Mouse (Mus musculus) embryonic facial prominence, embryonic 10.5 days (tissue): Measurements from ENCODE around the gene Coq7. TPM values are rescaled to one million over a fixed set of nuclear protein-coding genes. Genes with fewer than 3 reads are reported as not detected.

ENCODE experiments used
- DNase-seq: peaks from one replicate; pipeline ENCODE4 v3.0.0-alpha.2; 2017; ENCODE audit warnings: low spot score
- H3K27ac ChIP-seq: fragments of 300-500 bp; sonication (generic); replicated peaks from 2 replicates; pipeline ENCODE4 v1.5.1; 2016; ENCODE audit warnings: mild to moderate bottlenecking
- H3K27me3 ChIP-seq: fragments of 300-500 bp; sonication (generic); replicated peaks from 2 replicates; pipeline ENCODE4 v1.6.1; 2016; ENCODE audit warnings: low read depth, mild to moderate bottlenecking; ENCODE audit not compliant: poor library complexity, severe bottlenecking
- H3K36me3 ChIP-seq: fragments of 300-500 bp; sonication (generic); replicated peaks from 2 replicates; pipeline ENCODE4 v1.6.1; 2016; ENCODE audit warnings: mild to moderate bottlenecking, moderate library complexity
- H3K4me1 ChIP-seq: fragments of 300-500 bp; sonication (generic); 2 replicates; pipeline ENCODE4 v1.6.1; 2016
- H3K4me3 ChIP-seq: fragments of 300-500 bp; sonication (generic); 2 replicates; pipeline ENCODE4 v1.5.1; 2016; ENCODE audit warnings: mild to moderate bottlenecking, moderate library complexity
- H3K9me3 ChIP-seq: fragments of 300-500 bp; sonication (generic); 2 replicates; pipeline ENCODE4 v1.6.1; 2016; ENCODE audit warnings: mild to moderate bottlenecking
- WGBS: fragments of 180-500 bp; shearing (Covaris S2); methylation state at CpG from one replicate; pipeline ENCODE4 v1.1.7; 2016; 5-methylcytosine and 5-hydroxymethylcytosine counted together
- polyA plus RNA-seq: library from polyadenylated mRNA; unstranded; fragments of >200 nt; fragmentation: Nextera tagmentation; extraction: Ambion mirVana; gene quantifications from 2 replicates; pipeline ENCODE4 v1.2.1, GENCODE M21; 2016

Coq7 gene
- polyA plus RNA-seq, 1 experiment from 2014 or later: 134 TPM

DNA sequence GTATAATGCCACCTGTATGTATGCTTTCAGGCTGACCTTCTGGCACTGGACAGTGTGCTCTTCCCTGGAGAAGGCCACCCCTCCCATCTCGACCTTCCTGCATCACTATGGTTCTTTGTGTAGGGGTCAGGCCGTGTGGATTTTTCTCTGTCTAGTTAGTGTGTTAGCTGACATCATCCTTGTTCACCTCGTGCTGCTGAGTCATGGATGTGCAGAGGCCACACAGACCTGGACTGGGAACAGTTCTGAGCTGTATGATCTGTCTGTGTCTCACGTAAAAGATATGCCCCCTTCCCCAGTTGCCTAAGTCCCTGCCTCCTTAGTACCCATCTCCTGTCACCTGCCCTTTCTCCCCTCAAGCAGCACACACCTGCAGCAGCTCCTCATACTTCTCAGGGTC is 6.2 kb downstream of the Coq7 start:
- no peaks in the 10 kb centered on the region for H3K27me3 ChIP-seq
- 84% methylated on average over 4 of the region's 4 CpGs for WGBS

GRCm38 (mm10) chr7:118522077-118522476 is 11.1 kb downstream of the Coq7 start:
- Histone ChIP-seq H3K4me1 (peaks cover 7% of the 10 kb centered on the region; the same call in 1 of the 2 replicates), H3K27ac (no peak overlapping the region), H3K4me3 (no peak overlapping the region), H3K9me3 (no peaks in the 10 kb centered on the region), H3K36me3 (peaks cover 39% of the 10 kb centered on the region), H3K27me3 (no peaks in the 10 kb centered on the region; the same call in 1 of the 2 replicates)
- no peak for DNase-seq
- 84% methylated on average over 5 of the region's 5 CpGs for WGBS

More for the DNA sequence above, 6.2 kb downstream of the Coq7 start:
- Histone ChIP-seq H3K4me1 (peaks cover 2% of the 10 kb centered on the region; the same call in 1 of the 2 replicates), H3K36me3 (peaks cover 62% of the 10 kb centered on the region), H3K9me3 (no peaks in the 10 kb centered on the region), H3K27ac (no peak overlapping the region), H3K4me3 (no peak overlapping the region)
- no peak for DNase-seq

GRCm38 (mm10) chr7:118519661-118520060 is 13.5 kb downstream of the Coq7 start:
- no peak for DNase-seq
- no peaks in the 10 kb centered on the region for H3K9me3 ChIP-seq
- H3K27me3 ChIP-seq: no peaks in the 10 kb centered on the region; the same call in 1 of the 2 replicates
- H3K27ac ChIP-seq: no peak overlapping the region
- H3K4me1 ChIP-seq: peaks cover 7% of the 10 kb centered on the region; the same call in 1 of the 2 replicates
- 86% methylated on average over 8 of the region's 8 CpGs for WGBS
- H3K36me3 ChIP-seq: peaks cover 14% of the 10 kb centered on the region
- H3K4me3 ChIP-seq: no peak overlapping the region

DNA sequence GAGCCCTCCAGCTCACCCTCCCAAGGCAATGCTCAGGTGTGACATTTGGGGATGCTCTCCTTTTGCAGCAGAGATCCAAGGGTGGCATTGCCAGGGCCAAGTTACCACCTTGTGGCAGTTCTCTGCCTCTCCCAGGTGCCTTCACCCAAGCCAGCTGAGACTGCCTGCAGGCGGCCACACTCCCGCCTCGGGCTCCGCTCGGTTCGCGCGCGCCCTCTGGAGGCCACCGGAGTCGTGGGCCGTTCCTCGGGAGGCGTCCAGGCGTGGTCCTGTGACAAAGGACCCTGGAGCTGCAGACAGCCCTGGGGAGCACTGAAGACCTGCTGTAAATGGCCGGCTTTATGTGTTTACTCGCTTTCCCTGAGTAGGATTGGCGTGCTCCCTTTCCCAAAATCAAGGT is 14.5 kb downstream of the Coq7 start:
- no peaks in the 10 kb centered on the region for H3K9me3 ChIP-seq
- peak; percentile 88 for DNase-seq
- WGBS: 3% methylated on average over 18 of the region's 18 CpGs
- H3K36me3 ChIP-seq: peaks cover 9% of the 10 kb centered on the region
- H3K27ac ChIP-seq: peak overlapping the region; percentile 32; the same call in 1 of the 2 replicates
- H3K4me3 ChIP-seq: no peak overlapping the region
- no peaks in the 10 kb centered on the region; the same call in 1 of the 2 replicates for H3K27me3 ChIP-seq
- H3K4me1 ChIP-seq: peaks cover 7% of the 10 kb centered on the region; the same call in 1 of the 2 replicates

GRCm38 (mm10) chr7:118517819-118518218 is 15.3 kb downstream of the Coq7 start:
- peak; percentile 48 for DNase-seq
- H3K9me3 ChIP-seq: no peaks in the 10 kb centered on the region
- no peak overlapping the region for H3K4me3 ChIP-seq
- H3K4me1 ChIP-seq: peaks cover 14% of the 10 kb centered on the region
- H3K36me3 ChIP-seq: peaks cover 6% of the 10 kb centered on the region
- WGBS: 68% methylated on average over 2 of the region's 2 CpGs
- no peak overlapping the region for H3K27ac ChIP-seq
- no peaks in the 10 kb centered on the region; the same call in 1 of the 2 replicates for H3K27me3 ChIP-seq

GRCm38 (mm10) chr7:118508556-118508955 is 24.6 kb downstream of the Coq7 start:
- H3K4me1 ChIP-seq: peaks cover 14% of the 10 kb centered on the region
- 82% methylated on average over 7 of the region's 7 CpGs for WGBS
- H3K27ac ChIP-seq: no peak overlapping the region
- H3K27me3 ChIP-seq: no peaks in the 10 kb centered on the region
- no peaks in the 10 kb centered on the region for H3K9me3 ChIP-seq
- H3K36me3 ChIP-seq: no peaks in the 10 kb centered on the region
- H3K4me3 ChIP-seq: no peak overlapping the region
- DNase-seq: no peak

DNA sequence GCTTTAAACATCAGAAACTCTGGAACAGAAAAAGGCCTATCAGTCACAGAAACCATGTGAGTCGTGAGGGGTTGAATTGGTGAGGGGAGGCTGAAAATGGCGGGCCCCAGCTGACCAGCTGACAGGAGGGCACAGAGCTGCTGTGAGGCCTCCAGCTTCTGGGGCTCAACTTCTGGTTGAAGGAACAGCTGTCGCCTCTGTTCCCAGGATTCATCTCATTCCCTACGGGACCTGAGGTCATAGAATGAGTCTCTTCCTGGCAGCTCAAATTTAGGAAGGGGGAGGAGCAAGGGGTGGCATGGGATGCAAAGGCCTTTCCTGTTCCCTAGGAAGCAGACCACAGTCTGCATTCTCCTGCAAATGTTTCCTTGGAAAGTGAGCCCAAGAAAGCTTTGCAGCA is 29.3 kb downstream of the Coq7 start:
- WGBS: 61% methylated on average over 4 of the region's 4 CpGs
- H3K4me3 ChIP-seq: no peak overlapping the region
- no peak for DNase-seq
- H3K4me1 ChIP-seq: peaks cover 8% of the 10 kb centered on the region; the same call in 1 of the 2 replicates
- H3K36me3 ChIP-seq: no peaks in the 10 kb centered on the region
- no peaks in the 10 kb centered on the region for H3K9me3 ChIP-seq
- H3K27ac ChIP-seq: no peak overlapping the region
- no peaks in the 10 kb centered on the region for H3K27me3 ChIP-seq

DNA sequence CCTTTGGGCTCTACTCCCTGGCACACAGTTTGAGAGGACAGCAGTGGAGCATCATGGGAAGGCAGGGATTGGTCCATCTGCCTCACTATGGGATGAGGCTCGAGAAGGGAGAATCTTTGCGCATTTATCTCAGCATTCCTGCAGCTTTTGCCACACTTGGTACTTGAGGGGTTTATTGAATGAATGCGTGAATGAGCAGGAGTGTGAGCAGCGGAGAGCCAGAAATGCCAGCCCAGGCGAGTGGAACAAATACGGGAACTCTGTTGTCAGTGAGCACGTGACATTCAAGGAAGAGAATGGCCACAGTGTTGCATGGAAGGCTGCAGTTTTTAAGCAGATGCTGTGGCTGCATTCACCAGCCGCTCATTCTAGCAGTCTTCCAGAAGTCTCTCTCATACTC is 30.8 kb downstream of the Coq7 start:
- Histone ChIP-seq H3K27ac (no peak overlapping the region), H3K4me3 (no peak overlapping the region), H3K27me3 (no peaks in the 10 kb centered on the region), H3K36me3 (no peaks in the 10 kb centered on the region), H3K4me1 (peaks cover 8% of the 10 kb centered on the region; the same call in 1 of the 2 replicates), H3K9me3 (0 out of 2 replicates have a peak, but pooled peaks cover 4% of the 10 kb centered on the region)
- no peak for DNase-seq
- 85% methylated on average over 8 of the region's 8 CpGs for WGBS

DNA sequence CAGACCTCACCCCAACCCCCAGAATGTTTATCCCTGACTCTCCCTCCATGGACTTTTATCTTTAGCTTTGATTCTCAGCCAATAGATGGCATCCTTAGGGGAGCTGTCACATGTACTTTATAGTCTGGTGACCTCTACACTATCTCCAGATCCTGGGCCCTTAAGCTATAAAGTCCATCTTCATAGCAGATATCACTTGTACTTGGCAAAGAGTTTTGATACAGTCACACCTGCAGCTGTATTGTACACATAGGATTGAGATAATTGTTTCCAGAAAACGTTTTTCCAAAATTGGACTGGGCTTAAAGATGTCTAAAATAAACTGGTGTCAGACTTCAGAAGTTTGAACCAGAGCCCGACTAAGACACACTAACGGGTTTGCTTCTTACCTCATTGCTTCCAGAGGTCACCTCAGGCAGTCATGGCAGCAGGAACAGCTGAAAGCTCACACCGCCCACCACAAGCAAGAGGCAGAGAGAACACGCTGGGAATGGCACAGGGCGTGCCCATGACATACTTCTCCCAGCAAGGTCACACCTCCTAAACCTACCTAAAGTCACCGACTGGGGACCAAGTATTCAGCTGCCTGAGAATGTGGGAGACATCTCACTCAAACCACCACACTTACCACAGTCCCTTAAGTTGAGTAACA is 33.2 kb downstream of the Coq7 start:
- no peaks in the 10 kb centered on the region for H3K36me3 ChIP-seq
- H3K4me3 ChIP-seq: no peak overlapping the region
- WGBS: 68% methylated on average over 7 of the region's 7 CpGs
- peaks cover 8% of the 10 kb centered on the region; the same call in 1 of the 2 replicates for H3K4me1 ChIP-seq
- H3K9me3 ChIP-seq: 0 out of 2 replicates have a peak, but pooled peaks cover 6% of the 10 kb centered on the region
- no peaks in the 10 kb centered on the region; the same call in 1 of the 2 replicates for H3K27me3 ChIP-seq
- DNase-seq: no peak
- H3K27ac ChIP-seq: no peak overlapping the region

DNA sequence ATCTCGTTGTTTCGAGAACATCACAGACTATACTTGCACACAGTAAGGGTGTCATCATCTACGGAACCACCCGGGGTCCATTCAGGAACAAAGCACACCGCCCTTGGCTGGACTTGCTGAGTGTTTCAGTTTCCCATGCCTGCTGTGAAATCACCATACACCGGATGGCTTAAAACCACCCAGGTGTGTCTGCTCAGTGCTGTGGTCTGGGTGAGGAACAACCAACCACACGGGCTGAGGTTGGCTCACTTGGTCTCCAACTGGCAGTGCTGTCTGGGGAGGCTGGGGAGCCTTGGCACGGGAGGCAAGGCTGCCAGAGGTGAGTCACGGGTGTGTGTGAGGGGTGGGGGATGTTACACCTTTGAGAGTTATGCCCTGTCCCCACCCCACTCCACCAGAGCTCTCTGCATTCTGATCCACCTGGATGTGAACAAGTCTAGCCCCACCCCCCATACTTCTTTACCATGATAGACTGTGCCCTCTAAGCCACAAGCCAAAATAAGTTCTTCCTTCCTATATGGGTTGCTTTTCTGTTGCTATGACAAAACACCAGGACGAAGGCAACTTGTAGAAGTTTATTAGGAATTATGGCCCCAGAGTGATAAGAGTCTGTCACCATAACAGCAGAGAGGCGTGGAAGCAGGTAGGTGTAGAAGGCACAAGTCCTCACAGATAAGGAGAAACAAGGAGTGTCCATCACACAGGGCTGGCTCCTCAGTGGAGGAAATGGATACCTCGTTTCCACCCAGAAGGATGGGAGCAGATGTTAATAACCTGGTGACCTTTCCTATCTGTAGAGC is 34.0 kb downstream of the Coq7 start:
- no peak overlapping the region for H3K27ac ChIP-seq
- 86% methylated on average over 12 of the region's 12 CpGs for WGBS
- peaks cover 6% of the 10 kb centered on the region; the same call in 1 of the 2 replicates for H3K4me1 ChIP-seq
- H3K27me3 ChIP-seq: no peaks in the 10 kb centered on the region; the same call in 1 of the 2 replicates
- no peaks in the 10 kb centered on the region for H3K36me3 ChIP-seq
- 0 out of 2 replicates have a peak, but pooled peaks cover 6% of the 10 kb centered on the region for H3K9me3 ChIP-seq
- no peak for DNase-seq
- H3K4me3 ChIP-seq: no peak overlapping the region

GRCm38 (mm10) chr7:118494892-118495579 is 38.1 kb downstream of the Coq7 start:
- no peak for DNase-seq
- Histone ChIP-seq H3K9me3 (0 out of 2 replicates have a peak, but pooled peaks cover 11% of the 10 kb centered on the region), H3K4me3 (no peak overlapping the region), H3K4me1 (peaks cover 23% of the 10 kb centered on the region), H3K27me3 (peaks cover 39% of the 10 kb centered on the region), H3K36me3 (peaks cover 2% of the 10 kb centered on the region; the same call in 1 of the 2 replicates), H3K27ac (no peak overlapping the region)
- 78% methylated on average over 4 of the region's 4 CpGs for WGBS

DNA sequence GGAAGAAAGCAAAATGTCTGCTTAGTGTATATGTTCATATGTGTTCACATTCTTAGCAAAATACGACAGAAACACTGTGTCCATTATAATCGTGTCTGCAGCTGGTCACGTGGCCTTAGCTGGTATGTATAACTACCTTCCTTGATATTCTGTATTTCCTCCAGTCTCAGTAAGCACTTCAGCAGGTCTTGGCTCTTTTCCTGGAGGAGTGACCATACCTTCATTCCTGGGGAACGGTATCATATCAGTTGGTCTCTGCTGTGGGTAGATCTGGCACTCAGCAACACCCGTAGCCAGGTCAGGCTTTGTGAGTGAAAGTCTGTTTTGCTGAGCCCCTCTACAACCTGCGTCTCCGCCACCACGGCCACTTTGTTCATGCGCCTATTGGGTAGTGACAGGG is 39.3 kb downstream of the Coq7 start:
- Histone ChIP-seq H3K27ac (no peak overlapping the region), H3K4me1 (peaks cover 29% of the 10 kb centered on the region), H3K9me3 (0 out of 2 replicates have a peak, but pooled peaks cover 12% of the 10 kb centered on the region), H3K36me3 (peaks cover 8% of the 10 kb centered on the region), H3K27me3 (peaks cover 50% of the 10 kb centered on the region), H3K4me3 (no peak overlapping the region)
- 88% methylated on average over 9 of the region's 9 CpGs for WGBS
- no peak for DNase-seq
